Mouse (Mus musculus): ENCODE data around the gene Adgrl1. TPM values are rescaled to one million over a fixed set of nuclear protein-coding genes. Genes with fewer than 3 reads are reported as not detected.

Gene Adgrl1
- polyA plus RNA-seq, 1 experiment from 2014 or later: 41.5 TPM

DNA sequence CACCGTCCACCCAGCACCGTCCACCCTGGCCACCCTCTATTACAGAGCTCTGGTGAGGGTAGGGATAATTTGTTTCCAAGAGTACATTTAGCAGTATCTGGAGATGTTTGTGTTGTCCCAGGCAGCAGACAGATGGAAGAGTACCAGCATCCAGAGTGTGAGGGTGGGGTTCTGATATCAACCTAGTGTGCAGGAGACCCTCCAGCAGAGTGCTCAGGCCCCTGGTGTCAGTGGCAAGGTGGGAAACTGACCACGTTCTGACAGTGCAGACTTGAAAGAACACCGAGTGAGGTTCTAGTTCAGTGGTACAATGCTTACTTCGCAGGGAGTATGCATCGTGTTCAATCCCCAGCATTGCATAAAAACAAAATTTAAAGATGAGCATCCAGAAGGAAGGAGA is 71.8 kb downstream of the Adgrl1 start:
- Histone ChIP-seq H3K27ac (peak overlapping the region; percentile 73), H3K4me3 (peak overlapping the region; percentile 99), H3K9me3 (replicated peaks) (no peaks in the 10 kb centered on the region), H3K4me1 (peaks cover 21% of the 10 kb centered on the region), H3K36me3 (peaks cover 19% of the 10 kb centered on the region), H3K27me3 (no peaks in the 10 kb centered on the region), H3K4me2 (replicated peaks) (peak overlapping the region; percentile 69), H3K9ac (peak overlapping the region; percentile 85; the same call in 1 of the 2 replicates)
- 74% methylated on average over 6 of the region's 6 CpGs for WGBS
- no peak for ATAC-seq (ENCODE audit: low FRiP score)

DNA sequence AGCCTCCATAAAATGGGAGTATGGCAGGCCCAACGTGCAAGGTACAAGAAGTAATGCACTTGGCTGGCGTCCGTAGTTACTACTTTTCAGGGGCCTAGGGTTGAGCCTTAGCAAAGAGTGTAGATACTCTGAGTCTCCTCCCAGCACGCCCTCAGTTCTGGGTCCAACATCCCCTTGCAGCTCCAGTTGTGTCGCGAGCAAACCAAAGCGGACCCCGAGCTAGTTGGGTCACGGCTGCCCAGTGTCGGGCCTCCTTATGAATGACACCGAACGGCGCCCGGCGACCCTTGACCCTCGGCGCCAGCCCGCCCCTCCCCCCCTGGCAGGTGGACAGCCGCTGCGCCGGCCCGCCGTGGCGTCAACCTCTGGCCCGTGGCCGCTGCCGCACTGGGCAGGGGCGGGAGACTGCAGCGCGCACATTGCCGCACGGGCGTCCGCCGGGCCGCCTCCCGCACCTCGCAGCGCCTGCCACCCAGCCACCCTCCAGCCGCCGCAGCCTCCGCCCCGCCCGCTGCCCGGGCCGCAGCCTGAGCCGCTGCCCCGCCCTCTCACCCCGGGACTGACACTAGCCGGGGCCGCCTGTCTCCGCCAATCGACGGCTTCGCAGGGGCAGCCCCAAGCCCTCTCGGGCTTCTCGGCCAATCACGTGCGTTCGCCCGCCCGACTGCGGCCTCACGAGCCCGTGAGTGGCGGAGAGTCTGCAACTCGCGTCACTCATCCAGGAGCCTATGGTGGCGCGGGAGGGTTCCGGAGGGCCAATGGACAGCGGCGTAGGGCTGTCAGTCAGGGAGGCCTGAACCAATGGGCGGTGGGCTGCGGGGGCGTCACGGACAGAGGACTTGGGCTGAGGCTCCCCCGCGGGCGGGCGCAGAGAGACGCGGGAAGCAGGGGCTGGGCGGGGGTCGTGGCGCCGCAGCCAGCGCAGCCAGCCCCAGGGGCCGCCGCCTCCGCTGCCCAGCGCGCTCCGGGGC is 72.5 kb downstream of the Adgrl1 start, which contains the start of gene Prkaca:
Gene Prkaca (plus strand): TSS at position 844 of the 971 bp plus-strand sequence.
- Histone ChIP-seq H3K36me3 (peaks cover 12% of the 10 kb centered on the region), H3K4me1 (peaks cover 29% of the 10 kb centered on the region), H3K4me2 (replicated peaks) (peak within 1 kb of the TSS; percentile 98), H3K9me3 (replicated peaks) (no peaks in the 10 kb centered on the region), H3K27me3 (no peaks in the 10 kb centered on the region), H3K27ac (peak within 1 kb of the TSS; percentile 85), H3K4me3 (peak within 1 kb of the TSS; percentile 99), H3K9ac (peak within 1 kb of the TSS; percentile 92)
- WGBS: under 1% methylated on average over 47 of the region's 94 CpGs
- ATAC-seq (ENCODE audit: low FRiP score): peak; percentile 100

DNA sequence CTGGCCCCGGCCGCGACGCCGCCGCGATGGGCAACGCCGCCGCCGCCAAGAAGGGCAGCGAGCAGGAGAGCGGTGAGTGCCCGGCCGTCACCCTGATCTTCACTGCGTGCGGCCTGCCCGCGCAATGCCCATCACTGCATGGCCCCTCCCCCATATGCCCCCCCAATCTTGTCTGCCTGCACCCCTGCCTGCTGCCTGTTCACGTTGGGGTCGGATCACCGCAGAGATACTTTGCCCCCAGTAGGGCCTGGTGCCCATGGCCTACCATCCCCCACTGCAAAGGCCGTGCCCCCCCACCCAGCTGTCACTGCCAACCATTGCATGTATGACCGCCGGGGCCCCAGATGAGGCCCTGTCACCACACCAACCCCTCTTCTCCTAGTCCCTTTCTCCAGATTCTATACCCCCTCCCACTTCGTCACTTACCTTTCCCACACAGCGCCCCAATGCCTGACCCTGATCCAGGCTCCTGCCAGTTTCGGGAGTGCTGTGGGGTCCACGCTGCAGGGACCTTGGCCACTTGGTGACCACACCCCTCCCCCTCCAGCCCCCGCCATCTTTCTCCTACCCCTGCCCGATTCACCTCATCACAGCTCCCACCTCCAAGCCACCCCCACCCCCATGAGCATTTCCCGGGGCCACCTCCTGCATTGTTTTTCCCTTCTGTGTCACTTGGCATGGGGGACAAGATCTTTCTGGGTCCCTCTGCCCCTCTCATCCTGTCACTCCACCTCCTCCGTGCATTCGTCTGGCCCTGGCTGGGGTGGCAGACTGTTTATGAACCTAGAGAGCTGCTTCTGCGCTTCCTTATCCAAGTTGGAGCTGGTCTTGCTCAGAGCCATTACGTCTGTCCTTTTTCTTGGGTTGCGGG is 73.5 kb downstream of the Adgrl1 start:
- H3K27ac ChIP-seq: peak overlapping the region; percentile 85
- 3% methylated on average over 26 of the region's 37 CpGs for WGBS
- peak; percentile 18 for ATAC-seq (ENCODE audit: low FRiP score)
- H3K27me3 ChIP-seq: no peaks in the 10 kb centered on the region
- no peaks in the 10 kb centered on the region for H3K9me3 ChIP-seq (replicated peaks)
- H3K4me2 ChIP-seq (replicated peaks): peak overlapping the region; percentile 98
- H3K36me3 ChIP-seq: 0 out of 2 replicates have a peak, but pooled peaks cover 6% of the 10 kb centered on the region
- peak overlapping the region; percentile 99 for H3K4me3 ChIP-seq
- peak overlapping the region; percentile 92 for H3K9ac ChIP-seq
- peaks cover 37% of the 10 kb centered on the region for H3K4me1 ChIP-seq

DNA sequence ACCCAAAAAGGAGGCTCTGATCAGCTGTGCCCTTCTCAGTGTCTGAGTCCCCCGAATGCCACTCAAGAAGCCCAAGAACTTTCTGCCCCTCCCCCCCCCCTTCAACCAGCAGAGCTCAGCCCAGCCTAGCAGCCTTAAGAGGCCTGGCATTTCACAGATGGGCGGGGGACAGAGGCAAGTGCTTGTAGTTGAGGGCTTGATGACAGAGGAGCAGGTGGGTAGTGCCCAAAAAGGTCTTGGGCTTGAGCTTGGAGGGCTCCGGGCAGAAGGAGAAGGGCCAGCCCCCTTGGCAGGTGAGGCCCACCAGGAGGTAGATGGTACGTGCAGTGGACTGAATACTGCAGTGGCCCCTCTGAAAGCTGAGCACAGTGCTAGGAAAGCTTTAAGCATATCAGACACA is 74.6 kb downstream of the Adgrl1 start:
- H3K4me2 ChIP-seq (replicated peaks): peak overlapping the region; percentile 98
- H3K4me3 ChIP-seq: no peak overlapping the region
- peaks cover 37% of the 10 kb centered on the region for H3K4me1 ChIP-seq
- 82% methylated on average over 4 of the region's 4 CpGs for WGBS
- 0 out of 2 replicates have a peak overlapping the region, but pooled peaks have one; percentile 92 for H3K9ac ChIP-seq
- ATAC-seq (ENCODE audit: low FRiP score): no peak
- H3K36me3 ChIP-seq: no peaks in the 10 kb centered on the region
- H3K27ac ChIP-seq: no peak overlapping the region
- no peaks in the 10 kb centered on the region for H3K27me3 ChIP-seq
- no peaks in the 10 kb centered on the region for H3K9me3 ChIP-seq (replicated peaks)

DNA sequence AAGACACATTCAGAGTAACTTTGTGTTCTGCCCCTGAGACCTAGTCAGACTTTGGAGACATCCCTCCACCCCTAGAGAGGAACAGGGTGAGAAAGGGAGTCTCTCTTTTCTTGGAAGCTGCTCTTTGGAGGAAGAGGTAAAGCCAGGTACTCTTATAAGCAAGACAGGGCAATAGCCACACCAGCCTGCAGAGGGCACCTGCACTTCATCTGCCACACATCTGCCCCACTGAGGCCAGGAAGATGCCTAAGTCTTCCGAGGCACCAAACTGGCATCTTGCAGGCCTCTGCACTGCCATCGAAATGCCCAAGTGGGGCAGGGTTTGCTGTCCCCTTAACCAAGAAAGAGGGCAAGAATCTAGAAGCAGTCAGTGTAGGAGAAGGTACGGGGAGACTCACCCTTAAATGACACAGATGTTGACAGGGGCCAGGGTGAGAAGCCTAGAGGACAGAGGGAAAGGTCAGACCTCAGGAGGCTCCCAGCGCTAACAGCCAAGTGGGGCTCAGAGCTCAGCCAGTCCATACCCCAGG is 76.3 kb downstream of the Adgrl1 start:
- Histone ChIP-seq H3K4me3 (no peak overlapping the region), H3K36me3 (peaks cover 13% of the 10 kb centered on the region), H3K9ac (no peak overlapping the region), H3K27me3 (no peaks in the 10 kb centered on the region), H3K9me3 (replicated peaks) (no peaks in the 10 kb centered on the region), H3K4me1 (peaks cover 41% of the 10 kb centered on the region), H3K4me2 (replicated peaks) (no peak overlapping the region), H3K27ac (no peak overlapping the region)
- no peak for ATAC-seq (ENCODE audit: low FRiP score)
- 83% methylated on average over 4 of the region's 4 CpGs for WGBS

DNA sequence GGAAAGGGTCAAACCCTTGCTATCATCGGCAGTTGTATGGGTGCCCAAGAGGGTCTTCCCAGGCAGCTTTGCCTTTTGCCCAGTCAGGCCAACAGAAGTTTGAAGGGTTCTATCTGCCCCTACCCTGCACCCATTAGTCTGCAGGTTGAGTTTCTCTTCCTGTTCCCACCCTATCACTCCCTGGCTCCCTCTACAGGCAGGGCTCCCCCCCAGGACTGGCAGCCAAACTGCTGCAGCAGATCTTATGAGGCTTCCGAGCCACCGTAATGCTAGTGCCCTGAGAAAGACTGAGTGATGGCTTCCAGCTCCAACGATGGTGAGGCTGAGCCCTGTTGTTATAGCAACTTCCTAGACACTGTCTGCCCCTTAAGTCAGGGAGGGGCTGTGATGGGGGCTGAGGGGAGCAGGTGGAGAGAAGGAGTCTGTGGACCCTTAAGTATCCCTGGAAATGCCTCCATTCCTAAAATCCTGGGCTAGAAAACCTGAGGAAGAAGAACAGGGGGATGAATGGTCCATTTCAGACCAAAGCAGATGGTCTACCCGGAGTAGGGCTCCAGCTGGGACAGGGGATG is 77.0 kb downstream of the Adgrl1 start:
- Histone ChIP-seq H3K4me1 (peaks cover 38% of the 10 kb centered on the region), H3K4me2 (replicated peaks) (no peak overlapping the region; the same call in 1 of the 2 replicates), H3K4me3 (no peak overlapping the region), H3K27ac (no peak overlapping the region), H3K9ac (peak overlapping the region; percentile 8; the same call in 1 of the 2 replicates), H3K27me3 (no peaks in the 10 kb centered on the region), H3K36me3 (peaks cover 20% of the 10 kb centered on the region), H3K9me3 (replicated peaks) (no peaks in the 10 kb centered on the region)
- ATAC-seq (ENCODE audit: low FRiP score): no peak
- WGBS: 80% methylated on average over 5 of the region's 5 CpGs

DNA sequence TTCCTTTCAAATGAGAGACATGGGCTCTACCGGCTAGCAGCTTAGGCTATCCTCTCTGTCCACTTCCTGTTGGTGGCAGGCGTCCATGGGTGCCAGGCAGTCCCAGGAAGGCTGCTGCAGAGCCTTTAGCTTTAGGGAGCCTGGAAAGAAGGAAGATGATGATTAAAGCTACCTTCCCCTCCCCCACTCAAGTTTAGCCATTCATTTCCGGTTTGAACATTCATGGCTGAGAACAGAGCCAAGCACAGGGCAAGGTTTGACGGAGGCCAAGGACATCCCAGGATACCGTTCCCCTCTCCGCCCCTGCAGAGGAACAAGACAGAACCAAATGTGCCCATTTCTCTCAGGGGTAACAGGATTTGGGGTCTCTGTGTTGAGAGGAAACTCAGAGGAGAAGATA is 77.7 kb downstream of the Adgrl1 start:
- Histone ChIP-seq H3K36me3 (peaks cover 27% of the 10 kb centered on the region), H3K9me3 (replicated peaks) (no peaks in the 10 kb centered on the region), H3K4me2 (replicated peaks) (no peak overlapping the region), H3K27ac (no peak overlapping the region), H3K27me3 (no peaks in the 10 kb centered on the region), H3K4me1 (peaks cover 35% of the 10 kb centered on the region), H3K4me3 (no peak overlapping the region), H3K9ac (no peak overlapping the region)
- ATAC-seq (ENCODE audit: low FRiP score): no peak
- 71% methylated on average over 6 of the region's 6 CpGs for WGBS

DNA sequence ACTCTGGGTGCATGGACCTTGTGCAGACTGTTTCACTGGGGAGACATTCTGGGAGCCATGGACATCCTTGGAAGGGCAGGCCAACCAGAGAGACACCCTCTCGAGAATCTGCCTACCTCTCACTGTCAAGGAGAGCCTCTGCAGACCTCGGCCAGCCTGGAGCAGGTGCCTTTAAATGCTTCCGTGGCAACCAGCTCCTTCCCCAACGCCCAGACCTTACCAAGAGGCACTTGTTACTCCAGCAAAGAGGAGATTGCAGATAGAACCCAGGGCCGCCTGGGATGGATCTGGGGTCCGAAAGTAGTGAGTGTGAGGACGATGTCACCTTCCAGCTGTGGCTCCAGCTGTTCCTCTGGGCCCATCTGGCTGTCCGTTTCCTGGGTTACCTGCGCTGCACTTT is 78.3 kb downstream of the Adgrl1 start:
- H3K36me3 ChIP-seq: peaks cover 33% of the 10 kb centered on the region
- H3K9me3 ChIP-seq (replicated peaks): no peaks in the 10 kb centered on the region
- no peaks in the 10 kb centered on the region for H3K27me3 ChIP-seq
- no peak overlapping the region for H3K4me3 ChIP-seq
- no peak overlapping the region for H3K4me2 ChIP-seq (replicated peaks)
- 76% methylated on average over 9 of the region's 9 CpGs for WGBS
- no peak for ATAC-seq (ENCODE audit: low FRiP score)
- H3K4me1 ChIP-seq: peaks cover 35% of the 10 kb centered on the region
- no peak overlapping the region for H3K9ac ChIP-seq
- no peak overlapping the region for H3K27ac ChIP-seq

DNA sequence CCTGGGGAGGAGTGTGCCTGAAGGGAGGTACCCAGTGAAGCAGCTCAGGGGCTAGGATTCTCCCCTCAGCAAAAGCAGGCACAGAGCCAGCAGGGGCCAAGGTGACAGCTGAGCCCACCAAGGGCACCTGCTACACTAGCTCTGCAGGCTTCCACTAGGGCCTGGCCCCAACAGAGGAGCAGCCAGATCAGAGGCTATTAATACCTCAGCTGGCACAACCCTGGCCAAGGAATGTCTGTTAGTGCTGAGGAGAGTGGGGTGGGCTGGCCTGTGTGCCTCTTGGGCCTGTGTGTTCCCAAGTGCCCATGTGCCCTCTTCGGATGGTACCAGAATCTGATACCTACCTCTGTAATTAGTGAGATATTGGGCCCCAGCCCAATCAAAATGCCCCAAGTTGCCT is 80.3 kb downstream of the Adgrl1 start:
- no peak overlapping the region for H3K9ac ChIP-seq
- H3K27ac ChIP-seq: 0 out of 2 replicates have a peak overlapping the region, but pooled peaks have one; percentile 18
- H3K4me2 ChIP-seq (replicated peaks): no peak overlapping the region
- peaks cover 20% of the 10 kb centered on the region for H3K4me1 ChIP-seq
- no peaks in the 10 kb centered on the region for H3K27me3 ChIP-seq
- H3K36me3 ChIP-seq: peaks cover 52% of the 10 kb centered on the region
- peak; percentile 38; the same call in 1 of the 2 replicates for ATAC-seq (ENCODE audit: low FRiP score)
- H3K9me3 ChIP-seq (replicated peaks): no peaks in the 10 kb centered on the region
- no peak overlapping the region for H3K4me3 ChIP-seq
- 76% methylated on average over 1 of the region's 1 CpGs for WGBS

DNA sequence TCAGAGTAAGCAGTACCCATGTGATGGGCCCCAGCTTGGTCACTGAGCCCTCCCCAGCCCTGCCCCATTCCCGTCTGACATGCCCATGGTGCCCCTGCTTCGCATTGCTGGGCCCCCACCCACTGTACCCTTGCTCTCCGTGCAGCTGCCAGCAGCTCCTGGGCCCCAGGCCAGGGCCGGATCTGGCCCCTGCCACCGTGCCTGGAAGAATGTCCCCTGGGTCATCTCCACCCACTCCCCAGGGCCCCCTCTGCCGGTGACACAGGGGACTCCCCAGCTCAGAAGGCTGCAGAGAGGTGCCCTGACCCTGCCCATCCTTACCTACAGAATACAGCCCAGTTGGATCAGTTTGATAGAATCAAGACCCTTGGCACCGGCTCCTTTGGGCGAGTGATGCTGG is 80.9 kb downstream of the Adgrl1 start:
- H3K4me1 ChIP-seq: peaks cover 20% of the 10 kb centered on the region
- no peak overlapping the region for H3K4me3 ChIP-seq
- H3K27ac ChIP-seq: no peak overlapping the region
- H3K9me3 ChIP-seq (replicated peaks): no peaks in the 10 kb centered on the region
- H3K4me2 ChIP-seq (replicated peaks): no peak overlapping the region
- no peaks in the 10 kb centered on the region for H3K27me3 ChIP-seq
- no peak overlapping the region for H3K9ac ChIP-seq
- WGBS: 81% methylated on average over 8 of the region's 8 CpGs
- no peak for ATAC-seq (ENCODE audit: low FRiP score)
- peaks cover 53% of the 10 kb centered on the region for H3K36me3 ChIP-seq

DNA sequence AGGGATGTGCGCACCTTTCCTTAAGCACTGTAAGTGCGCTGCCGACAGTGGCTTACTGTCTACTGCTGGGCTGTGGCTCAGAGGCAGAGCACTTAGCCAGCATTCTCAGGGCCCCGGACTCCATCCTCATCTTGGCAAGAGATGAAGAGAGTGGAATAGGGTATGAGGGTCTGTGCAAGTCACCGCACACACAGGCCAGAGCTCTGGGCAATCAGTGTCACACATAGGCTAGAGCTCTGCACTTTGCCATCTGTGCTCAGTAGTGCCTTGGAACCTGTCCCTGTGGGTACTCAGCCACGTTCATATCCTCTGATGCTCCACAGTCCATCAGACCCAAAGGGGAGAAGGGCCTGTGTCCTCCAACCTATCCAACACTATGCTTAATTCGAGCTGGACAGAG is 81.6 kb downstream of the Adgrl1 start:
- Histone ChIP-seq H3K27ac (no peak overlapping the region), H3K36me3 (peaks cover 60% of the 10 kb centered on the region), H3K4me2 (replicated peaks) (no peak overlapping the region), H3K27me3 (no peaks in the 10 kb centered on the region), H3K4me1 (peaks cover 20% of the 10 kb centered on the region), H3K9ac (no peak overlapping the region), H3K9me3 (replicated peaks) (no peaks in the 10 kb centered on the region), H3K4me3 (no peak overlapping the region)
- WGBS: 94% methylated on average over 7 of the region's 7 CpGs
- no peak for ATAC-seq (ENCODE audit: low FRiP score)

Data from hindbrain, embryonic 12.5 days (tissue).